Mouse (Mus musculus) embryonic stem cell, embryonic (primary cell): ENCODE results near the gene Olfr1251.
"Not testable (repeated sequence)": the region's sequence is repeated elsewhere in the genome, so short reads cannot be mapped to it uniquely, and the experiment has no call there.

Experiments
- CTCF ChIA-PET, 4 experiments: fragments of 300-600 bp in 2 of 4; fragments of 350-600 bp in 2 of 4; sonication (Branson Sonifier 250); formaldehyde crosslinking; loops; one replicate each; lab custom pipeline; 2022; ENCODE audit warnings: inconsistent platforms in 2 of 4; lab: Charles Lee
- POLR2A ChIA-PET, 4 experiments: fragments of 300-600 bp in 2 of 4; fragments of 350-600 bp in 2 of 4; sonication (Branson Sonifier 250); formaldehyde crosslinking; loops; one replicate each; lab custom pipeline; 2022; ENCODE audit warnings: antibody characterized with exemption in 4 of 4, inconsistent platforms in 1 of 4; lab: Charles Lee

Gene Olfr1251

DNA sequence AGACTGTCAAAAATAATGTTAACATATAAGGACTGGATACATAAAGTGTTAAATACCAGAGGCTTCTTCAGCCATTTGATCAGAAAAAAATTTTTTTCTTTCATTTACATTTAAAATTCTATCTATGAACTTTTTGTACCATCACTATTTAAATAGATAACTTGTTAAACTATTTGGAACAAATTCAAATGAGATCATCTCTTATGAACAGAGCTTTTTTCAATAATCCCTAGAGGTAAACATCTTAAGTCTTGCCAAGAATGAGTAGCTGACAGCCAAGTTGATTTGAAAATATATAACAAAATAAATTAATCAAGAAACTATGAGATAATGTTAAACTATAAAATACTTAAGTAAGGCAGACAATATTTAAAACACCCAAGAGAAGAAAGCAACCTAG, at the start of gene Olfr1251:
Gene Olfr1251 (minus strand): TSS at position 101 of the 400 bp plus-strand sequence.
- ChIA-PET POLR2A (no interaction called here), CTCF (no interaction called here)

DNA sequence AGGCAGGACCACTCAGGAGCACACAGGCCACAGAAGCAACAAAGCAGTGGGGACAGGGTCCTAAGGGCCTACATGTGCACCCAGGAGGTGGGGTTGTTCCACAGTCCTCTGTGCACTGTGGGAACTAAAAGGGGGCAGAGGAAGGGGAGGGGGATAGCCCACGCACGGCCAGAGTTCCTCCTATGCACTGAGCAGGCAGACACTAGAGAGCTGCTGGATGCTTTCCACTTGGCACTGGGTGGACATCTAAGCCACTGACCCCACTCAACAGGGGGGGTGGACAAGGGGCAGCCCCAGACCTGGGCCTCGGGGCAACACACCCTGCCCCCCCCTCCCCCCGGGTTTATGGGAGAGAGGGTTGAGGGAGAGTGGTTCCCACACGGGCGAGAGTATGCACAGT, 20.2 kb upstream of the Olfr1251 start:
- ChIA-PET POLR2A (no interaction called here), CTCF (no interaction called here)

DNA sequence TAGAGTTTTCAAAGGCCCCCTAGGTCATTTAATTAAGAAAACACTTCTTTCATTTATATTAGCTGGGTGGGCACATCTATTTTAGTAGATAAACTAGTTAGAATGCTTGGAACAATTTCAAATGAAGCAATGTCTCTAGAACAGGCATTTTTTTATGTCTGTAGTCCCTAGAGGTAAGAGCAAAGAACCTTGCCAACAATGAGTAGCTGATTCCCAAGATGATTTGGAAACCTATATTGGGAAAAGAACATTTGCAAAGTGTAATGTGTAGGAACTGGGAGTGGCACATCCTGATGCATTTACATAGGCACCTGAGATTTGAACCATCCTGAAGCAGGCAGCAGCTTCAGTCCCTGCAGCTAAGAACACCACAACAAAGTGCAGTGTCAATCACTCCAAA, 10.4 kb downstream of the Olfr1251 start, which contains the start of gene Olfr1250:
Gene Olfr1250 (minus strand): TSS at position 101 of the 400 bp plus-strand sequence.
- CTCF ChIA-PET: no interaction called here
- POLR2A ChIA-PET: no interaction called here

DNA sequence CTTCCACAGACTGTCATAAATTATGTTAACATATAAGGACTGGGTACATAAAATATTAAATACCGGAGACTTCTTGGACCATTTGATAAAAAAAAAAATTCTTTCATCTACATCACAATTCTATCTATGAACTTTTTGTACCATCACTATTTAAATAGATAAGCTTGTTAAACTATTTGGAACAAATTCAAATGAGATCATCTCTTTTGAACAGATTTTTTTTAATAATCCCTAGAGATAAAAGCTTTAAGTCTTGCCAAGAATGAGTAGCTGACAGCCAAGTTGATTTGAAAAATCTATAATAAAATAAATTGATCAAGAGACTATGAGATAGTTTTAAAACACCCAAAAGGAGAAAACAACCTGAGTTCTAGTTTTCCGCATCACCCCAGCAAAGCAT, 36.9 kb downstream of the Olfr1251 start, which contains the start of gene Olfr1249:
Gene Olfr1249 (minus strand): TSS at position 101 of the 400 bp plus-strand sequence.
- CTCF ChIA-PET: no interaction called here
- POLR2A ChIA-PET: no interaction called here

DNA sequence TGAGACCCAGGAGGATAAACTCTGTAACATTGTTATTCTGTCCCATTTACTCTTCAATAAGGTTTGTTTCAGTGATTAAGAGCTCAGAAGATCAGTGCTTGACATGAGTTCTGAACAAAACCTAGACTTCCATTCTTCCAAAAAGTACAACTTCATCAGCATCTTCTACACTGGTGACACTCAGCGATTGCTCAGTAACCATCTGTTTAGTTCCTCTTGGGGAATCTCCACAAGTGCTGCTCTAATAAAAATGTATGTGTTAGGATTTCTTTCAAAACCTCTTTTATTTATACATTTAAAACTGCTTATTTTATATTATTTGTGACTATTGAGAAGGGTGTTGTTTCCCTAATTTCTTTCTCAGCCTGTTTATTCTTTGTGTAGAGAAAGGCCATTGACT, 53.6 kb downstream of the Olfr1251 start, which contains the start of gene Olfr1248:
Gene Olfr1248 (minus strand): TSS at position 101 of the 400 bp plus-strand sequence.
- POLR2A ChIA-PET, CTCF ChIA-PET: not testable (repeated sequence)
